Mouse (Mus musculus) limb, embryonic 15.5 days (tissue): ENCODE measurements around the gene Slc18a2. TPM values are rescaled to one million over a fixed set of nuclear protein-coding genes. Genes with fewer than 3 reads are reported as not detected.

Experiments used
- ATAC-seq: fragments of 200-750 bp; cut with Nextera tagmentation; 2 replicates; pipeline ENCODE4 v1.8.0; 2017; ENCODE audit warnings: low read depth, moderate TSS enrichment; ENCODE audit not compliant: insufficient number of reproducible peaks, low FRiP score, low TSS enrichment
- H3K27ac ChIP-seq: fragments of 300-500 bp; sonication (generic); 2 replicates; pipeline ENCODE4 v1.5.1; 2015; ENCODE audit warnings: moderate library complexity, mild to moderate bottlenecking, inconsistent platforms
- H3K27me3 ChIP-seq: fragments of 300-500 bp; sonication (generic); 2 replicates; pipeline ENCODE4 v1.6.1; 2015; ENCODE audit warnings: inconsistent platforms
- H3K36me3 ChIP-seq: fragments of 300-500 bp; sonication (generic); 2 replicates; pipeline ENCODE4 v1.6.1; 2015; ENCODE audit warnings: inconsistent platforms
- H3K4me1 ChIP-seq: fragments of 300-500 bp; sonication (generic); 2 replicates; pipeline ENCODE4 v1.6.1; 2015; ENCODE audit warnings: inconsistent platforms
- H3K4me2 ChIP-seq: fragments of 300-500 bp; sonication (generic); 2 replicates; pipeline ENCODE4 v1.6.1; 2015; ENCODE audit warnings: mild to moderate bottlenecking, inconsistent platforms
- H3K4me3 ChIP-seq: fragments of 300-500 bp; sonication (generic); 2 replicates; pipeline ENCODE4 v1.5.1; 2015; ENCODE audit warnings: mild to moderate bottlenecking, inconsistent platforms
- H3K9ac ChIP-seq: fragments of 300-500 bp; sonication (generic); 2 replicates; pipeline ENCODE4 v1.6.1; 2015; ENCODE audit warnings: inconsistent platforms
- H3K9me3 ChIP-seq: fragments of 300-500 bp; sonication (generic); 2 replicates; pipeline ENCODE4 v1.6.1; 2016; ENCODE audit warnings: inconsistent platforms
- WGBS: fragments of 180-500 bp; shearing (Covaris S2); methylation state at CpG from one replicate; pipeline ENCODE4 v1.1.7; 2015; 5-methylcytosine and 5-hydroxymethylcytosine counted together
- polyA plus RNA-seq: library from polyadenylated mRNA; unstranded; fragments of >200 nt; fragmentation: Nextera tagmentation; extraction: Ambion mirVana; gene quantifications from 2 replicates; pipeline ENCODE4 v1.2.1, GENCODE M21; 2015

Gene Slc18a2
- polyA plus RNA-seq, 1 experiment from 2014 or later: 8.7 TPM

DNA sequence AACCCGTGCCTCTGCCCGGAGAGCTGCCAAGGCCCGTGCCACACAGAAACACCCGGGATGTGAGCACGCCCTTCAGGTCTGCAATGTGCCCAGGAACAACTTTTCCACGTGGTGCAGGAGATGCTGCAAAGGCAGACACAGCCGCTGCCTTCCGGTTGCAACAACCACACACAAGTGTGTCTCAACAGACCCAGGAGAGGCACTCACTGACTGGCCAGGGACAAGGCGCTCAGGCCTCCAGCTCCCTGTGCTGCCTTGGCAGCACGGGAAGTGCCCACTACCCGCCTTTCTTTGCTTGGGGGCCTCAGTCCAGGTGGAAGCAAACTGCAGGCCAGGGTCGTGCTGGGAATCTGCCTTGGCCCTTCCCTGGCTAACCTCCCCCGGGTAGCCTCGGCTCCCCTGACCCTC is 83.6 kb downstream of the Slc18a2 start:
- Histone ChIP-seq H3K4me3 (peak overlapping the region; percentile 96), H3K27ac (no peak overlapping the region), H3K36me3 (no peaks in the 10 kb centered on the region), H3K4me2 (peak overlapping the region; percentile 93), H3K27me3 (no peaks in the 10 kb centered on the region), H3K9me3 (no peaks in the 10 kb centered on the region), H3K4me1 (peaks cover 26% of the 10 kb centered on the region), H3K9ac (peak overlapping the region; percentile 91)
- ATAC-seq: 0 out of 2 replicates have a peak, but pooled peaks have one; percentile 26
- WGBS: 1% methylated on average over 14 of the region's 14 CpGs

DNA sequence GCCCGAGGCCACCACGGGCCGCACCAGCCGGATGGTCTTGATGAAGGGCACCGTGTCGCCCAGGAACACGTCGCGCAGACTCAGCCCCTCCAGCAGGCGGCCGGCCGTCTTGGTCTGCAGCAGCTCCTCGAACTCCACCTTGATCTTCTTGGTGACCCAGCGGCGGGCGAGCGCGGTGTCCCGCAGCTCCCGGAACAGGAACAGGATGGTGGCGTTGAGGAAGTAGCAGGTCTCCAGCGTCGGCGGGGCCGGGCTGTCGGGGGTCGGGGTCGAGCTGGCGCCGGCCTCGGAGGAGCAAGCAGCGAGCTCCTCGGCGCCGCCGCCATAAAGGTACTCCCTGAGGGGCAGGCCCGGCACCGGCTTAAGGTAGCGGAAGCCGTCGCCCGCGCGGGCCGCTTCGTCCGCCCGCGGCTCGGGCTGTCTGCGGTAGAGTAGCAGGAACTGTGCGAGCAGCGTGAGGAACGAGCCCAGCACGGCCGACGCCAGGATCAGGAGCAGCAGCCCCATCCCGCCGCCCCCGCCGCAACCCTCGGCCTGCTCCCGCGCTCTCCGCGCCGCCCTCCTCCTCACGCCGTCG is 84.5 kb downstream of the Slc18a2 start:
- peaks cover 26% of the 10 kb centered on the region for H3K4me1 ChIP-seq
- H3K36me3 ChIP-seq: no peaks in the 10 kb centered on the region
- no peaks in the 10 kb centered on the region for H3K9me3 ChIP-seq
- WGBS: 1% methylated on average over 58 of the region's 70 CpGs
- H3K4me3 ChIP-seq: peak overlapping the region; percentile 96
- H3K4me2 ChIP-seq: peak overlapping the region; percentile 93
- peak; percentile 53 for ATAC-seq
- H3K27ac ChIP-seq: peak overlapping the region; percentile 92
- H3K27me3 ChIP-seq: no peaks in the 10 kb centered on the region
- H3K9ac ChIP-seq: peak overlapping the region; percentile 91

Other genes starting within 250 kb of the Slc18a2 start
- gene Shtn1, start 184.8 kb upstream of the Slc18a2 start, polyA plus RNA-seq: 4.2 and 4.7 TPM in 2 replicates
- gene Vax1, start 90.8 kb upstream of the Slc18a2 start, polyA plus RNA-seq: not detected in 2 replicates
- not detected in 2 replicates for gene Kcnk18, start 41.7 kb upstream of the Slc18a2 start, polyA plus RNA-seq
- gene Rps12-ps3, start 61.4 kb downstream of the Slc18a2 start, polyA plus RNA-seq: 10.4 and 17.9 TPM in 2 replicates
- 8.5 and 10.1 TPM in 2 replicates for gene Pdzd8, start 84.9 kb downstream of the Slc18a2 start, polyA plus RNA-seq
- gene Emx2, start 197.5 kb downstream of the Slc18a2 start, polyA plus RNA-seq: 11.0 and 12.2 TPM in 2 replicates